Mouse (Mus musculus): ENCODE measurements at regions not wholly inside any gene's neighbourhood (a gene's known extent, or its start where the extent isn't known, plus 50 kb on each side); places are given as distances from the start of the nearest gene placed in this dataset.

- Histone ChIP-seq H3K9ac (no peak overlapping the region), H3K4me1 (replicated peaks) (0 out of 2 replicates have a peak, but pooled peaks cover 8% of the 10 kb centered on the region), H3K27ac (no peak overlapping the region), H3K9me3 (no peaks in the 10 kb centered on the region), H3K4me2 (replicated peaks) (peak overlapping the region; percentile 31; the same call in 1 of the 2 replicates), H3K4me3 (replicated peaks) (no peak overlapping the region), H3K36me3 (no peaks in the 10 kb centered on the region), H3K27me3 (replicated peaks) (no peaks in the 10 kb centered on the region)
- WGBS = 15% methylated on average over 9 of the region's 9 CpGs
- peak; percentile 72 for ATAC-seq
Observed at GRCm38 (mm10) chr5:114512756-114513155, 55.1 kb upstream of the Fam222a start.

DNA sequence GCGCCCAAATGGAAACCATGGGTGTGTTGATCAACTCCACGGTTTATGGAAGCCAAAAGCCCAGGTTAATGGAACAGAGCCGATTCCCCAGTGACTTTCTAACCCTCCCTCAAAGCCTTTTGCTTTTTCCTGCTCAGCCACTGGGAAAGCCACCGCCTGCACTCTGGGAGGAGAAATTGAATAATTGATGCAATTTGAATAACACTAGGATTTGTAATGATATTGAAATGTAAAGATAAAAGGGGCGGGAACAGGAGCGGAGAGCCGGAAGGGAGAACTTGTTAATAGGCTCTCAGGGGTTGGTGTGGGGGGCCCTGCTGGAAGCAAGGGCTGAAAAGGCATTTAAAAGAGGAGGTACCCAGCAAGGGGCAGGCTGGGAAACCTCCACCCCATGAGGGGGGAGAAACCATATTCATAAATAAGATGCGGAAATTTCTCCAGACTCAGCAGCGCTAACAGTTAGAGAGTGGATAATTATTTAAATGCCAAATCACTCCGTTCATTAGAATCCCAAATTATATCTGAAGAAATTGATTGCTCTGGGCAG, 53.8 kb upstream of the Fam222a start:
- H3K9me3 ChIP-seq = no peaks in the 10 kb centered on the region
- H3K4me3 ChIP-seq (replicated peaks) = no peak overlapping the region
- H3K27ac ChIP-seq = no peak overlapping the region
- no peaks in the 10 kb centered on the region for H3K27me3 ChIP-seq (replicated peaks)
- H3K9ac ChIP-seq = no peak overlapping the region
- H3K36me3 ChIP-seq = no peaks in the 10 kb centered on the region
- H3K4me2 ChIP-seq (replicated peaks) = peak overlapping the region; percentile 38
- 0 out of 2 replicates have a peak, but pooled peaks cover 5% of the 10 kb centered on the region for H3K4me1 ChIP-seq (replicated peaks)
- WGBS = 19% methylated on average over 10 of the region's 10 CpGs
- ATAC-seq = no peak

- no peaks in the 10 kb centered on the region for H3K9me3 ChIP-seq
- no peak overlapping the region for H3K4me3 ChIP-seq (replicated peaks)
- H3K9ac ChIP-seq = no peak overlapping the region
- H3K36me3 ChIP-seq = no peaks in the 10 kb centered on the region
- no peak for ATAC-seq
- H3K27ac ChIP-seq = no peak overlapping the region
- no peak overlapping the region for H3K4me2 ChIP-seq (replicated peaks)
- 61% methylated on average over 4 of the region's 4 CpGs for WGBS
- H3K4me1 ChIP-seq (replicated peaks) = 0 out of 2 replicates have a peak, but pooled peaks cover 5% of the 10 kb centered on the region
- H3K27me3 ChIP-seq (replicated peaks) = no peaks in the 10 kb centered on the region
Observed at GRCm38 (mm10) chr5:114517010-114517409, 50.8 kb upstream of the Fam222a start.

- Histone ChIP-seq H3K4me1 (replicated peaks) (0 out of 2 replicates have a peak, but pooled peaks cover 5% of the 10 kb centered on the region), H3K4me2 (replicated peaks) (no peak overlapping the region), H3K27me3 (replicated peaks) (no peaks in the 10 kb centered on the region), H3K9me3 (no peaks in the 10 kb centered on the region), H3K4me3 (replicated peaks) (no peak overlapping the region), H3K9ac (no peak overlapping the region), H3K27ac (no peak overlapping the region), H3K36me3 (no peaks in the 10 kb centered on the region)
- 78% methylated on average over 2 of the region's 2 CpGs for whole genome bisulfite sequencing
- ATAC-seq = no peak
Observed at GRCm38 (mm10) chr5:114518012-114518411, 49.8 kb upstream of the Fam222a start.
